Mouse (Mus musculus): Measurements from ENCODE around the gene Ank2. TPM values are rescaled to one million over a fixed set of nuclear protein-coding genes. Genes with fewer than 3 reads are reported as not detected.

The Ank2 gene
- polyA plus RNA-seq, 1 experiment: 52.1 TPM

GRCm38 (mm10) chr3:127086834-127087506, 412.2 kb downstream of the Ank2 start:
- TF ChIP-seq CTCF (IDR thresholded peaks at IDR 0.05; ENCODE audit: control insufficient read depth, insufficient read depth, insufficient replicate concordance, low read depth, low read length) (no peak), POLR2A (IDR thresholded peaks at IDR 0.05; ENCODE audit: control insufficient read depth, low read depth, low read length) (no peak)

DNA sequence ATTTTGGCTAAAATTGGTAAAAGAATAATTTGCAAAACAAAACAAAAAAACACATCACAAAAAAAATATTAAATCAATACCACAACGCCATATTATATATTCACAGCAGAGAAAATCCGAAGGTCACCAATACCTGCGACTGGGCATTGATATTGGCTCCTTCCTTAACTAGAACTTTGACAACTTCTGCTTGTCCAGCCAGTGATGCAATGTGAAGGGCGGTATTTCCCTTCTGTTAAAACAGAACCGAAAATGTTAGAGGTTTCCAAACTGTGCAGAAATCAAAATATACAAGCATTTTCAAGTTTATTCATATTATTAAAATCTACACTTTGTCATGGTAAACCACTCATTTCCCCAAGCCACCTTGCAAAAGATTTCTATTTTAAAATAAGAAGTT, 421.8 kb downstream of the Ank2 start:
- Histone ChIP-seq H3K4me3 (ENCODE audit: control insufficient read depth, low read depth, low read length) (no peak overlapping the region), H3K27ac (ENCODE audit: control insufficient read depth, insufficient read depth, low read depth, low read length) (no peak overlapping the region), H3K27me3 (ENCODE audit: control insufficient read depth, insufficient read depth, low read length) (no peaks in the 10 kb centered on the region), H3K4me1 (ENCODE audit: control insufficient read depth, insufficient read depth, low read length) (no peaks in the 10 kb centered on the region), H3K36me3 (ENCODE audit: control insufficient read depth, insufficient read depth, low read length) (no peaks in the 10 kb centered on the region)
- no peak for TF ChIP-seq POLR2A (IDR thresholded peaks at IDR 0.05; ENCODE audit: control insufficient read depth, low read depth, low read length)

More at GRCm38 (mm10) chr3:127086834-127087506, 412.2 kb downstream of the Ank2 start:
- Histone ChIP-seq H3K4me3 (ENCODE audit: control insufficient read depth, low read depth, low read length) (no peak overlapping the region), H3K4me1 (ENCODE audit: control insufficient read depth, insufficient read depth, low read length) (no peaks in the 10 kb centered on the region), H3K27me3 (ENCODE audit: control insufficient read depth, insufficient read depth, low read length) (no peaks in the 10 kb centered on the region), H3K36me3 (ENCODE audit: control insufficient read depth, insufficient read depth, low read length) (no peaks in the 10 kb centered on the region), H3K27ac (ENCODE audit: control insufficient read depth, insufficient read depth, low read depth, low read length) (no peak overlapping the region)

- no peak overlapping the region for H3K27ac ChIP-seq (ENCODE audit: control insufficient read depth, insufficient read depth, low read depth, low read length)
- TF ChIP-seq POLR2A (IDR thresholded peaks at IDR 0.05; ENCODE audit: control insufficient read depth, low read depth, low read length) (no peak), CTCF (IDR thresholded peaks at IDR 0.05; ENCODE audit: control insufficient read depth, insufficient read depth, insufficient replicate concordance, low read depth, low read length) (no peak)
- no peaks in the 10 kb centered on the region for H3K36me3 ChIP-seq (ENCODE audit: control insufficient read depth, insufficient read depth, low read length)
- H3K4me3 ChIP-seq (ENCODE audit: control insufficient read depth, low read depth, low read length): no peak overlapping the region
- H3K4me1 ChIP-seq (ENCODE audit: control insufficient read depth, insufficient read depth, low read length): no peaks in the 10 kb centered on the region
- no peaks in the 10 kb centered on the region for H3K27me3 ChIP-seq (ENCODE audit: control insufficient read depth, insufficient read depth, low read length)
Measured at GRCm38 (mm10) chr3:127075531-127076280, 423.4 kb downstream of the Ank2 start.

DNA sequence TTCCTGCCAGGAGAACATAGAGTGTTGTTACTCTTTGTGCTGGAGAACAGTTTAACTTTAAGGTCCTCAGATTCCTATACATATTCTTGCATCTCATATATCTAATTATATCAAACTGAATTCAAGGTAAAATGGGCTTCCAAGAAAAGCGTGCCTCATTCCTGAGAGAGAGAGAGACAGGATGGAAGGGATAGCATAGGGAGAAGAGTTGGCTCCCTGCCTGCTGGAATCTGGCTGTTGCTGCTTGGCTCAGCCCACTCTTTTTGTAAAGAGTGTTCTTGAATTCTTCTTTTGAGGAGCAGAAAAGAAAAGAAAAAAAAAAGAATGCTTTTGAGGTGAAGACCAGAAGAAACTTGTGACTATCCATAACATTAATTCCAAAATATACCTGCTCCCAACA, 427.7 kb downstream of the Ank2 start:
- H3K27ac ChIP-seq (ENCODE audit: control insufficient read depth, insufficient read depth, low read depth, low read length): no peak overlapping the region
- H3K27me3 ChIP-seq (ENCODE audit: control insufficient read depth, insufficient read depth, low read length): no peaks in the 10 kb centered on the region
- TF ChIP-seq CTCF (IDR thresholded peaks at IDR 0.05; ENCODE audit: control insufficient read depth, insufficient read depth, insufficient replicate concordance, low read depth, low read length): no peak
- no peak for TF ChIP-seq POLR2A (IDR thresholded peaks at IDR 0.05; ENCODE audit: control insufficient read depth, low read depth, low read length)
- H3K4me3 ChIP-seq (ENCODE audit: control insufficient read depth, low read depth, low read length): no peak overlapping the region
- H3K36me3 ChIP-seq (ENCODE audit: control insufficient read depth, insufficient read depth, low read length): no peaks in the 10 kb centered on the region
- no peaks in the 10 kb centered on the region for H3K4me1 ChIP-seq (ENCODE audit: control insufficient read depth, insufficient read depth, low read length)

- H3K4me1 ChIP-seq (ENCODE audit: control insufficient read depth, insufficient read depth, low read length): no peaks in the 10 kb centered on the region
- H3K27ac ChIP-seq (ENCODE audit: control insufficient read depth, insufficient read depth, low read depth, low read length): no peak overlapping the region
- TF ChIP-seq POLR2A (IDR thresholded peaks at IDR 0.05; ENCODE audit: control insufficient read depth, low read depth, low read length) (peak; percentile 62; the same call in 1 of the 2 replicates), CTCF (IDR thresholded peaks at IDR 0.05; ENCODE audit: control insufficient read depth, insufficient read depth, insufficient replicate concordance, low read depth, low read length) (no peak)
- peak overlapping the region; percentile 37; the same call in 1 of the 2 replicates for H3K4me3 ChIP-seq (ENCODE audit: control insufficient read depth, low read depth, low read length)
- no peaks in the 10 kb centered on the region for H3K36me3 ChIP-seq (ENCODE audit: control insufficient read depth, insufficient read depth, low read length)
- H3K27me3 ChIP-seq (ENCODE audit: control insufficient read depth, insufficient read depth, low read length): no peaks in the 10 kb centered on the region
Measured at GRCm38 (mm10) chr3:127063654-127064386, 435.3 kb downstream of the Ank2 start.

- TF ChIP-seq POLR2A (IDR thresholded peaks at IDR 0.05; ENCODE audit: control insufficient read depth, low read depth, low read length) (no peak), CTCF (IDR thresholded peaks at IDR 0.05; ENCODE audit: control insufficient read depth, insufficient read depth, insufficient replicate concordance, low read depth, low read length) (no peak)
- no peaks in the 10 kb centered on the region for H3K4me1 ChIP-seq (ENCODE audit: control insufficient read depth, insufficient read depth, low read length)
- H3K4me3 ChIP-seq (ENCODE audit: control insufficient read depth, low read depth, low read length): no peak overlapping the region
- H3K36me3 ChIP-seq (ENCODE audit: control insufficient read depth, insufficient read depth, low read length): no peaks in the 10 kb centered on the region
- H3K27me3 ChIP-seq (ENCODE audit: control insufficient read depth, insufficient read depth, low read length): no peaks in the 10 kb centered on the region
- H3K27ac ChIP-seq (ENCODE audit: control insufficient read depth, insufficient read depth, low read depth, low read length): no peak overlapping the region
Measured at GRCm38 (mm10) chr3:127059671-127060070, 439.5 kb downstream of the Ank2 start.

DNA sequence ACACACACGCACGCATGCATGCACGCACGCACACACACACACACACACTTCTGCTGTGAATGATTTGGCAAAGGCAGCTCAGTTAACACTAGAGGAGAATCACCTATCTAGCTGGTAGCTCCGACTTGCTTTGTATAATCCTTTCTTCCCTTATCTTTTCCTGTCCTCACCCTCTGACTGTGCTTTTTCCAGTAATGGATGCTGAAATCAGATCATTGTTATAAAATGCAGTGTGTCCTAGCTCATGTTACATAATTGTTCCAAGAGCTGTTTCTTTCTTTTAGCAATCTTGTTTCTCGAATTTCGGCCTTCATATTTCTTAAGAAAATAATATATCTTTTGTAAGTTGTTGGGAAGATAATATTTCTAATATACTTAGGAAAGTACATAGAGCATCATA, 457.9 kb downstream of the Ank2 start:
- no peaks in the 10 kb centered on the region for H3K4me1 ChIP-seq (ENCODE audit: control insufficient read depth, insufficient read depth, low read length)
- no peaks in the 10 kb centered on the region for H3K27me3 ChIP-seq (ENCODE audit: control insufficient read depth, insufficient read depth, low read length)
- no peak overlapping the region for H3K27ac ChIP-seq (ENCODE audit: control insufficient read depth, insufficient read depth, low read depth, low read length)
- H3K4me3 ChIP-seq (ENCODE audit: control insufficient read depth, low read depth, low read length): no peak overlapping the region
- TF ChIP-seq CTCF (IDR thresholded peaks at IDR 0.05; ENCODE audit: control insufficient read depth, insufficient read depth, insufficient replicate concordance, low read depth, low read length): no peak
- TF ChIP-seq POLR2A (IDR thresholded peaks at IDR 0.05; ENCODE audit: control insufficient read depth, low read depth, low read length): no peak
- no peaks in the 10 kb centered on the region for H3K36me3 ChIP-seq (ENCODE audit: control insufficient read depth, insufficient read depth, low read length)
